Mouse (Mus musculus) intestine, embryonic 16.5 days (tissue): ENCODE data around the gene Rasa1. TPM values are rescaled to one million over a fixed set of nuclear protein-coding genes. Genes with fewer than 3 reads are reported as not detected.

ENCODE experiments used
- ATAC-seq: fragments of 200-750 bp; cut with Nextera tagmentation; 2 replicates; pipeline ENCODE4 v1.8.0; 2017; ENCODE audit warnings: moderate TSS enrichment, moderate library complexity
- H3K27ac ChIP-seq: fragments of 300-500 bp; sonication (generic); 2 replicates; pipeline ENCODE4 v1.5.1; 2014; ENCODE audit warnings: mild to moderate bottlenecking, low read length
- H3K27me3 ChIP-seq: fragments of 300-500 bp; sonication (generic); replicated peaks from 2 replicates; pipeline ENCODE4 v1.6.1; 2014; ENCODE audit warnings: low read length, control low read depth, mixed read lengths; ENCODE audit not compliant: control insufficient read depth, insufficient read depth
- H3K36me3 ChIP-seq: fragments of 300-500 bp; sonication (generic); 2 replicates; pipeline ENCODE4 v1.6.1; 2014; ENCODE audit warnings: low read length, control low read depth; ENCODE audit not compliant: control insufficient read depth, insufficient read depth
- H3K4me1 ChIP-seq: fragments of 300-500 bp; sonication (generic); 2 replicates; pipeline ENCODE4 v1.6.1; 2014; ENCODE audit warnings: low read length, control low read depth, mixed read lengths; ENCODE audit not compliant: control insufficient read depth, insufficient read depth
- H3K4me2 ChIP-seq: fragments of 300-500 bp; sonication (generic); 2 replicates; pipeline ENCODE4 v1.6.1; 2014; ENCODE audit warnings: low read depth, low read length, control low read depth
- H3K4me3 ChIP-seq: fragments of 300-500 bp; sonication (generic); 2 replicates; pipeline ENCODE4 v1.5.1; 2014; ENCODE audit warnings: mild to moderate bottlenecking, low read length
- H3K9ac ChIP-seq: fragments of 300-500 bp; sonication (generic); 2 replicates; pipeline ENCODE4 v1.6.1; 2014; ENCODE audit warnings: low read depth, low read length
- H3K9me3 ChIP-seq: fragments of 300-500 bp; sonication (generic); 2 replicates; pipeline ENCODE4 v1.6.1; 2016; ENCODE audit warnings: low read length, control low read depth; ENCODE audit not compliant: control insufficient read depth
- WGBS: fragments of 180-500 bp; shearing (Covaris S2); extraction: QIAGEN DNeasy Blood & Tissue Kit; methylation state at CpG from one replicate; pipeline ENCODE4 v1.1.7; 2014; 5-methylcytosine and 5-hydroxymethylcytosine counted together
- polyA plus RNA-seq: library from polyadenylated mRNA; unstranded; fragments of >200 nt; fragmentation: Nextera tagmentation; extraction: Ambion mirVana; gene quantifications from 2 replicates; pipeline ENCODE4 v1.2.1, GENCODE M21; 2015

Rasa1 gene
- polyA plus RNA-seq, 1 experiment from 2014 or later, result 25.9 TPM

GRCm38 (mm10) chr13:85188903-85189643 is 99.9 kb downstream of the Rasa1 start, which contains the start of gene Ccnh:
TSS of gene Ccnh (plus strand) at chr13:85189408.
- H3K27me3 ChIP-seq, result no peaks in the 10 kb centered on the region
- peak; percentile 99 for ATAC-seq
- H3K9ac ChIP-seq, result peak within 1 kb of the TSS; percentile 85
- peak within 1 kb of the TSS; percentile 78 for H3K4me2 ChIP-seq
- WGBS, result 1% methylated on average over 44 of the region's 44 CpGs
- peak within 1 kb of the TSS; percentile 85 for H3K4me3 ChIP-seq
- H3K9me3 ChIP-seq, result no peaks in the 10 kb centered on the region
- no peaks in the 10 kb centered on the region for H3K36me3 ChIP-seq
- H3K27ac ChIP-seq, result peak within 1 kb of the TSS; percentile 73
- no peaks in the 10 kb centered on the region for H3K4me1 ChIP-seq

Other genes starting within 250 kb of the Rasa1 start
- 74.5 and 78.2 TPM in 2 replicates for gene Ccnh, start 99.7 kb downstream of the Rasa1 start, polyA plus RNA-seq